Mouse (Mus musculus) ES-Bruce4 (cell line): ENCODE measurements around the gene E130114P18Rik.

Experiments used
- CTCF ChIP-seq: IDR thresholded peaks from one replicate; pipeline ENCODE4 v1.8.1; 2011; ENCODE audit warnings: low read depth, low read length
- POLR2A ChIP-seq: IDR thresholded peaks from one replicate; pipeline ENCODE4 v1.8.1; 2011; ENCODE audit warnings: low read length; ENCODE audit not compliant: insufficient read depth

GRCm38 (mm10) chr4:97810348-97810939, 32.6 kb upstream of the E130114P18Rik start:
- no peak for TF ChIP-seq POLR2A
- TF ChIP-seq CTCF, result no peak
